Mouse (Mus musculus) neural tube, embryonic 10.5 days (tissue): ENCODE measurements at regions not wholly inside any gene's neighbourhood (a gene's known extent, or its start where the extent isn't known, plus 50 kb on each side); places are given as distances from the start of the nearest gene placed in this dataset.

ENCODE experiments used
- DNase-seq: peaks from one replicate; pipeline ENCODE4 v3.0.0-alpha.2; 2017; ENCODE audit warnings: low spot score; ENCODE audit errors: extremely low spot score

DNA sequence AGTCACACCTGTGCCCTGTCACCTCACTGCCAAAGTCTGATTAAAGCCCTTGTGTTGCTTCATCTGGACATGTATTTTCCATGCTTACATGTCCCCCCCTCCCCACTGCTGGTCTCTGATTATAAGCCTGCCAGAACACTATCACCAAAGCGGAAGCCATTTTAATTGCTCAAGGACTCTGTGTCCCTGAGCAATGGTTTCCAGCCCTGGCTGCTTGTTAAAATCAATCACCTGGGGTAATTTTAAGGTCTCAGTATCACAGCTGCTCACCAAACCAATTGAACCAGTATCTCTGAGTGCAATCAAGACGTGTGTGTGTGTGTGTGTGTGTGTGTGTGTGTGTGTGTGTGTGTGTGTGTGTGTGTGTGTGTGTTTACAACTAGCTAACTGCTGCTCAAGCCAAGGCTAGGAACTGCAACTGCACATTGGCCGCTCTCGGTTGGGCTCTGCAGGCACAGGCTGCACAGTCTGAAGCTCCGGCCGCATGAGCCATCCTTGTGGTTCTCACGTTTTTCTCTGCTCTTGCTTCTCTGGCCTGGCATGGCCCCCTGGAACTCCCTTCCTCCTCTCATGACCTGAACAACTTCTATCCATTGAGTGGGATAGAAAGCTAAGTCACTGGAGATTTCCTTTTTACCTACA, 96.3 kb upstream of the Arntl start:
- DNase-seq, result no peak

DNA sequence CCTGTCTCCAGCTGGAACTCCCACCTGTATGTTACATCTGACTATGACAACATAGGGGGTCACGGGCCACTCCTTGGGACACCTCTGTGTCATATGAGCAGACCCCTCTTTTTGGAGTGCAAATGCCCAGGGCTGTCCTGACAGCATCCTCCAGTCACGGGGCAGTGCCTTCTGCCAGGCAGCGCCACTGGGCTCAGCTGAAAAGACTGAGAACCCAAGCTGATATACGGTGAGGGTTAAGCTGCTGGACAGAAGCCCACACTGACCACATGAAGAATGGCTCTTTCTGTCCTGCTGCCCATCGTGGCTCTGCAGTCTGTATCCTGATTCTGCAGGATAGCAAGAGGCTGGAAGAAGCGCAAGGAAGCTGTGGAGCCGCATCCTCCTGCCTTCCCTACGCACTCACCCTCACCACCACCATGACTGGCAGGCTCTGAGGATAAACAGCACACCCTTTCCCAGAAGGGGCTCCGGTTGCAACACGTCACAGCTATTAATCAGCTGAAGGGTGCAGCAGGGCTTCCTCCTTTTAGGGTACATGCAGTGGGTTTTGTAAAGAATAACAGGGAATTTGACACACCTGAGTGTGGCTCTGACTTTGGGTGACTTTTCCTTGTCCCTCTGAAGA, 93.9 kb upstream of the Arntl start:
- DNase-seq, result no peak

DNA sequence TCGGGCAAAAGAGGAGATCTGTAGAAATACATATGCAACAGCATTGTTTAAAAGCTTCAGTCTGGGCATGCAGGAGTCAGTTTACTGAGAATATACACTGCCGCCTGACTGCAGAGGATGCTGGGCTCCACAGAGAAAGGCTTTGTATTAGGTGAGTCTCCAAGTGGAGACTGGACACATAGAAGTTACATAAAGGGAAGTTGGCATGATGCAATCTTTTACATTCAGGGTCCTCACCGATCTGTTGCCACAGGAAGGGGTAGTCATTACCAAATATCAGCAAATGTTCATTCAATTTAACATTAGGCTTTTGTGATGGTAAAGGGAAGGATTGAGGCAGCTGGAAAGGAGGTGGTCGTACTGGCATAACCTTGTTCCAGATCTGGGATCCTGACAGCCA, 89.7 kb upstream of the Arntl start:
- no peak for DNase-seq

DNA sequence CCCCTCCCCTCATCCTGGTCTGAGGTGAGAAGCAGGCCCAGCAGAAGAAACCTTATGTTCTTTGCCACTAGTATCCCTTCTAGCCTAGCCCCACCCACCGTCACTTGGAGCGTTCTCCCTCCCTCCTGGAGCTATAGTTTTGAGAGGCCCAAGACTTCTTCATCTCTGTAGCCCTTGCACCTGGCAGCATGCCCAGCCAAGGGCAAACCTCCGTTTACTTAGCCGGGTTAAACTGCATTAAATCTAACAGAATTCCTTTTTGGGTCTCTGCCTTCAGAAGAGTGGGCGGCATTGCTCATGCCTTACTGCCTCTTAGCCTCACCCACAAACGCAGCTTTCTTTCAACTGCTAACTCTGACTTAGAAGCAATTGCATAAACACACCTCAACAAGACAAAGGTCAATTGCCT, 85.3 kb upstream of the Arntl start:
- no peak for DNase-seq

DNA sequence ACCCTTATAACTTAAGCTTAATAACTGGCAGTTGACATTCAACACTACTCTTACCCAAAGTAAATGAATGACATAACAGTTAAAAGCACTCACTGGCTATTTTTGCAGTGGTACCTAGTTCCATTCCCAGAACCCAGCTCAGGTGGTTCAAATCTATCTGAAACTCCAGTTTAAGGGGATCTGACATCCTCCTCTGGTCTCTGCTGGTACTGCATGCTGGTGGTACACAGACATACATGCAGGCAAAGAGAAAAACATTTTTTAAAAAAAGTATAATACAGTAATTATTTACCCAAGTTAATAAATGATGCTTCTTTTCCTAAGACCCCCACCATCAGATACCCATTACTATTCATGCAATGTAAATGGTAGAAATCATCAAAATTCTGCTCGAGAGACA, 81.3 kb upstream of the Arntl start:
- DNase-seq, result no peak

DNA sequence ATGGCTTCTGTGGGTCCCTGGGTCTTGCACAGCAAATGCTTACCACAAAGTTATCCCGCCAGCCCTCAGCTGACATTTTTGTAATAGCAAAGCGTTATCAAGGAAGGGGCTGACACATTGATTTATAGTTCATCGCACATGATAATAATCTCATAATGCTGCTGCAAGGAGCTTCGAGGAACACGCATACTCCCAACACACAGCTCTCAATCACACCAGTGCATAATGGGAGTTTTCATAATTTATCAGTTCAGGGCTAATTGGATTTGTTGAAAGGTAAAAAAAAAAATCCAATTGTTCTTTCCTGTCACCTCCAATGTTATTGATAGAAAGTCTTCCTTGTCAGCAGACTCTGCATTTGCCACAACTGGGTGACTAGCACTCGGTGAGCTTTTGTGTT, 76.7 kb upstream of the Arntl start:
- DNase-seq, result no peak

DNA sequence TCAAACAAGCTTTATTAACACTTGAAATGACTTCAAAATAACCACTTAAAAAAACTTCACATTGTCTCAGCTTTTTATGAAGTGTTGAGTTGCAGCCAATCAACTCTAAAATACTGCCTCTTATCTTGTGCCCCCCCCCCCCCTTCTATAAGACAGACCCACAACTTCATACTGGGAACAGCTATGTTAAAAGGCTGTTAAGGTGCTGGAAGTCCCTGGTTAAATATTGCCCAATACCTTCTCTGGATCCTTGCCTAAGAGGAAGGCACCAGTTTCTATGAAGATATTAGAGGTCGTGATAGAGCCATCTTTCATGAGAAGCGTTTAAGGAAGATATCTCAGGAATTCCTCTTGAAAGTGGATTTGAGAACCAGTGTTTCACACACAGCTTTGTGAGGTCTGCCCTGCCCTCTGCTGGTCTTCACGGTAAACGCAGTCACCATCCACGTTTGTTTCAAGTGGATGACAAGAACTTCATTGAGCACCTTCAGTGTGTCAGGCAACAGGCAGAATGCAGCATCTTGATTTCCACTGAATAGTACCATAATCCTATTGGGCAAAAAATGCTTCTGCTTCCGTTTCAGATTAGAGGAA, 75.2 kb upstream of the Arntl start:
- DNase-seq, result peak; percentile 76

DNA sequence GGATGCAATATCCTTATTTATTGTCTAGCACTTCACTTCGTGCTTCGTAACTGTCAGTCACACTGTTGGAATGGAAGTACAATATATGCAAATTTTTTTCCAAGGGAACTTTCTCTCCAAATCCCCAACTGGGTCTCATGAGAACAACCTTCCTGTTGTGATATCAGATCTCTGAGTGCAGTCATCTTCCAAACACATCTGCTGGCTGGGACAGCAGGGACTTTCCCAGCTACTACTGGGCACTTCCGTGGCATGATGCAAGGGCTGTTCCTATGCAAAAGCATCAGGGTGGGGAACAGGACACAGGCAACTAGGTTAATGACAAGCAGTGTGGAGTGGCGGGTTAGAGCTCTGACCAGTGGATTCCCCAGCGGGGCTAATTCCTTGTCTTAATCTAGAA, 73.4 kb upstream of the Arntl start:
- no peak for DNase-seq

DNA sequence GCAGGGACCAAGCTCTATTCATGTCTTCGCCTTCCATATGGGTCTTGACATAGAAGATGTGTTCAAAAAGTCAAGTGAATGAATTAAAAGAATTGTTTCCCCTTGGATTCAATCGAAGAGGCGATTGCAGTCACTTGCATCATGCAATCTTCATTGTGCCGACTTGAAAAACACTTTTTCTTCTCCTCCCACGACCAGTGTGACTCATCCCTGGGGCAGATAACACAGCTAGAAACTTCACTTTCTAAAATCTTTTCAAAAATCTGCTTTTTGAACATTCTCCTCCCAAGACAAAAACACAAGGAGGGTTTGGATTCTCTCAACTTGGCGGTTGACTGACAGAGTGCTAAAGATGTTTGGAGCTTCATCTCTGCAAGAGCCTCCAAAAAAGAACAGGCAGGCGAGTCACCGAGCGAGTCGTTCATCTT, 67.2 kb upstream of the Arntl start:
- no peak for DNase-seq

DNA sequence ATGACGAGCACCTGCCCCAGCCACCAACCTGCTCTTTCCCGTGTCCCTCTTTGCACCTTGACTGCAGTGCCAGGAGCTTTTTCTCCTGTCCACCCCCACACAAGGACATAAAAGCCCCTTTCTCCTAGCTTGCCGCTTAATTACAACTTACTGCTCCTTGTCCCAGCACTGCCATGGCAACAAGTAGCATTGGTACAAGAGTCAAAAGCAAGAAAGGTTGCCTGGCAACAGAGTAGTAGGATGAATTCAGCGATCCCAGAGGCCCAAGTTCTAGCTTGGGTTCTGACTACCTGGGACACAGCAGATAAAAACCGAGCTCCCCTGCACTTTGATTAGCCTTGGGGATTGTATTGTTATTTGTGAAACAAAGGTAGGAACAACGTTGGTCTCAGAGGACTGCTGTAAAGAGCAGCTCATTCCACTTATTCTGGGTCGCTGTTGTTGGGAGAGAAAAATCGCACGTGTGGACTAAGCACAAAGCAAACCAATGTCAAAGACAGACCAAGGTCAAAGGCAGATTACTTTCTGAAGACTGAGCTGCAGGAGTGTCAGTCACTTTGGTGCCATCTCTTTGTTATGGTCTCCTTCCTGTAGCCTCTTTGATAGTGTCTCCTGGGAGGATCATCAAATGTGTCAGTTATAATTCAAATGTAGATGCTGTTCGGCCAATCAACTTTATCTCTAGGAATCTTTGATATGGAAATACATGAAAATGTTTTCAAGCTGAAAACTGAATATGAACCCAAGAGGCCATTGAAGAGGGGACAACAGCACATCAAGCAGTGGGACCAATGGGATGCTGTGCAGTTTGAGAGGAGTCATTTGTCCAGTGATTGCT, 65.2 kb upstream of the Arntl start:
- no peak for DNase-seq

DNA sequence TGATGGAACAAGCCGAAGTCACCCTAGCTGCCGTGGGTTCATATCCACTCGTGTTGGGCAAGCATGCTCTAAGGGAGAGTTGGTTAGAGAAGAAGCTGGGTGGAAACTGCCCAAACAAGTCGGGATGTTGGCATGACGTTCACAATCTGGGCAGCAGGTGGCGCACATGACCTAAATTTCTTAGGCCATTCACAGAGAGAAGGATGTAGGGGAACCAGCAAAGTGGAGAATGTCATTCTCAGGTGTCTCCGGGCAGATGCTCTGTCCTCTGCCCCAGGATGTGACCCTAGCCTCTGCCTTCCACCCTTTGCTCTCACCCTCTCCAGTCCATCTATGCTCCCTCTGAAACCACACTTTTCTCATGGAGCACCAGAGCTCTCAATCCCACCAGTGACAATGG, 63.7 kb upstream of the Arntl start:
- peak; percentile 87 for DNase-seq

DNA sequence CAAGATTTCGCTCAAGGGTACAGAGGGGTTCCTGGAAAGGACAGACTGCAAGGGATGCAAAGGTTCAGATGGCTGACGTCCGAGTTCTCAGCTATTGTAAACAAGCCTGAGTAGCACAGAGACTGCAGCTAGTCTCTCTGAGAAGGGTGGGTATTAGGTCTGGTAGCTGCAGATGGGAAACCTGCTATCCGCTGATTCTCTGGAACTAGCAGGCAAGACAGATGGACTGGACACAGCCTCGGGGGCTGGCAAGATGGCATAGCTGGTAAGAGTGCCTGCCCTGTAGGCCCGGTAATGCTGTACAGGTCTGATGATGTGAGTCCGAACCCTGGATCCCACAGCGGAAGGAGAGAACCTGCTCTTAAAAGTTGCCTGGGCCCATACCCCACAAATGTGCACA, 62.2 kb upstream of the Arntl start:
- DNase-seq, result no peak

DNA sequence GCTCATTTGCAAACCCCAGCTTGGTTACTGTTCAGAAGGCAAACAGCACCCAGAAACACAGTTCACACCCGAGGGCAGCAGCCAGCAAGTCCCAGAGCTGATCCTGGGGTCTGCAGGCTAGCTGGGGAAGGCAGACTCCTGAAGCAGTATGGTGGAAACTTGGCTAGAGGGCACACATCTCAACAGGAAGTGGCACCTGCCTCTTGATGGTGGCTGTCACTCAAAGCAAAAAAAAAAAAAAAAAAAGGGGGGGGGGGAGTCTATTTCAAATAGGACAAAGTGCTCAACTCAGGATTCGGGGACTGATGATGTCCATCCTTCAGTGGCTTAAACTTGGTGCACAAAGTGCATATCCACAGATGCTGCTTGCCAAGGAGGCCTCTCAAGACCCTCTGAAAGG, 61.2 kb upstream of the Arntl start:
- no peak for DNase-seq

DNA sequence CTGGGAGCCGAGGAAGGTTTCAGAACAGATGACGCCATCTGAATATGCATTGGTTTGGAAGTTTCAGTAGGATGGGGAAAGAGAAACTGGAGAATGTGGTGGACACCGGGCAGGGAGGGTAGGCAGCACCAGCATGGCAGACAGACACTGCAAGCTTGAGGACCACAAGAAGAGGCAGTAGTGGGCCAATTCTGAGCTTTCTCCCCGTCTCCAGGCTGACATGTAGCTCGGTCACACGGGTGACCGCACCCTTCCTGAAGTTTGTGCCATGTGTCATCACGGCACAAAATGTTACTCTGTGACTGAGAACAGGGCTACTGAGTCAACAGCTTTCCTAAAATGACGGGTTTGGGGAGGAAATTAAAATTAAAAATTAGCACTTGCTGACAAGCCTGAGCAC, 60.7 kb upstream of the Arntl start:
- no peak for DNase-seq

DNA sequence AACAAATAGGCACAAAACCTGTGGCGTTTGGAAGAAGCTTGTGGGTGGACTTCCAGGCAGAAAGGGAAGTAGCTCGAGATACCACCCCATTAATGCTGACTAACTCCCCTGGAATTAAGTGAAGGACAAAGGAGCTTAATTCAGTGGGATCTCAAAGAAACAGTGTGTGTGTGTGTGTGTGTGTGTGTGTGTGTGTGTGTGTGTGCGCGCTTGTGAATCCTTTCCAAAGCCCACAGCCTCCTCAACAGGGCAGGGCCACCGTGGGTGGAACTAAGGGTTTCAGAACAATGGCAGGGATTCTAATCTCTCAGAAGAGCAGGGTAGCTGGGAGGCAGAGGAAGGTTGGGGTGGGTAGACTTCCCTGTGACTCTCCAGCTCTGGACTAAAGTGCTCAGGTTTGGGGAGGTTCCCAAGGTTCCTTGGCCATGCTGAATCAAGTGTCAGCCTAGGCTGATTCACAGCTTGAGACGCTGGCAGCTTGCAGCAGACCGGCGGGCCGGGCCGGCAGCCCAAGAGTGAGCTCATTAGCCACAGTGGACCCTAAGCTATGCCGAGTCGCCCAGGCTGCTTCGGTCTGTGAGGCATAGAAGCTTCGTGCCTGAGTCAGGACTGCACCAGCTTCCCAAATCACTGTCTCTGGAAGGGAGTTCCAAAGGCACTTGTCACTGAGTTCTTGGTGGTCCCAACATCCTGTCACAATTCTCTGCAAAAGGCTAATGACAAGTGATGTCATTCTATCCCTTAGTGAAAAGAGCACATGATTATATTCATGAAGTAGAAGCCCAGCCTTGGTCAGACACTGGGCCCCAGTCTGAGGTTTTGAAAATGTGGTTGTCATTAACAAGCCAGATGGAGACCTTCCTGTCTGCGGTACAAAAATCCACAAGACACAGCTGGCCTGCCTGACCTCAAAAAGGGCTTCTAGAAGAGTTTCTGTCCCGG, 59.6 kb upstream of the Arntl start:
- peak; percentile 32 for DNase-seq

DNA sequence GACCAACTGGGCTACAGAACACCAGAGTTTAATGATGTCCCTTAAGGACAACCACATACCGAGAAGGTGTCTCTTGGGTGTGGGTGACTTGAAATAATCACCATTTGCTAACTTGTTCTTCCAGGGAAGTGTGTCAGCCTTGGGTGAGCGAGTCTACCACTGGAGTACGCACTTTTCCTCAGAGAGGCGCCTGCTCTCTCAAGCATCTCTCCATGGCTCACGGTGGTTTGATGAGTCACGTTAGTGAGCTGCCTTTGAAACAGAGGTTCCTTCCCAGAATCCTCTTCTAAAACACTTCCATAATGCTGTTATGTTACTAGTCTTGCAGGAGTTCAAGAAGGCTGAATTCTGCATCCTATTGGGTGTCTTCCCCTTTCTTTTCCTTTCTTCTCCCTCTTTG, 58.6 kb upstream of the Arntl start:
- DNase-seq, result no peak

DNA sequence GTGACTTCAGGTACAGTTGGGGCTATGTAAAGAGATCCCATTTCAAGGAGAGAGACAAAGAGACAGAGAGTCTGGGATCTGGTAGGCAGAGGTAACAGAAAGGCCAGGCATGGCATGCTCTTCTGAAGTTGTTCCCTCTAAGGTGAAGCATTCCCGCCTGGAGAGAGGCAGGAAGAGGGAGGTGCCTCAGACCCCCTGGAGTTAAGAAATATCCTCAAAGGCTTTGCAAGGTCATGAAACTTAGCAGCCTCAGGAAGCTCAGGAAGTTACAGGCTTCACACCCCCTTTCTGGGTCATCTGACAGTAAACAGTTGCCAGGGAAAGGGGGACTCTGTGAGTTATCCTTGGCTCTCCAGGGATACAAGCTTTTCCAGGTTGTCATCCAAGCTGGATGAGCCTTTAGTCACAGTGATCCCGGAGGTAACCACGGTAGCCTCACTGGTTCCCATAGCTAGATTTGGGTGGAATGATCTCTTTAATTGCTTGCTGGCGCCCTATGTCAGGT, 57.2 kb upstream of the Arntl start:
- no peak for DNase-seq

DNA sequence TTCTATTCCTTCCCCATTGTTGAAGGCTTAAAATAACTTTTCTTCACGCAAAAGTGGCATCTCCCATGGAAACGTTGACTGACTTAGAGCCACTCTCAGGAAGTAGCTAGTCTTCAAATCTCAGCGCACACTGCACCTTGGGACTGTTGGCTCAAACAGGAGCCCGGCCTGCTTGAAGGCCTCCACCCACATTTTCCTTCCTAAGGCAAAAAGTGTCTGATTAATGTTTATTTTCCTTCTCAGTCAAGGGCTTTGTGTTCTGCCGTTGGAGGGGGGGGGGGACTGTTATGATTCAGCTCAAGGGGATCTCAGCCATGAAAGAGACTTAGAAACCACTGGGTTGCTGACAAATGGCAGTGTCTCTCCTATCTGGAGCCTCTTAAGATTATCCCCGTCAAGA, 56.5 kb upstream of the Arntl start:
- DNase-seq, result no peak

DNA sequence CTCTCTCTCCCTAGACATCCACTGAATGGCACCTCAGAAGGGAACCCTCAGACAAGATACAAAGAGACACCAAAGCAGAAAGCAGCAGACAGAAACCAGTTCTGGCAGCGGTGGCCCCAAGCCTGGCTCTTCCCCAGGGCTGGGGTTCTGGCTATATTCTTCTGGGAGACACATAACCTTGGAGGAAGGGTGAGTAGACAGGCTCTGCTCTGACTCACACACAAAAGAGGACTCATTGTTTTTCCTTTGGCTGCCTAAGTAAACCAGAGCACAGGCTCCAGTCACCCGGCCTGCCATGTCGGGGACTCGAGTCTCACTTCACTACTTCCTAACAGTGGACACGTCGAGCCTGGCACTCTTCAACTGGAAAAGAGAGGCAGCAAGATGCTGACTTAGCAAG, 55.8 kb upstream of the Arntl start:
- no peak for DNase-seq

DNA sequence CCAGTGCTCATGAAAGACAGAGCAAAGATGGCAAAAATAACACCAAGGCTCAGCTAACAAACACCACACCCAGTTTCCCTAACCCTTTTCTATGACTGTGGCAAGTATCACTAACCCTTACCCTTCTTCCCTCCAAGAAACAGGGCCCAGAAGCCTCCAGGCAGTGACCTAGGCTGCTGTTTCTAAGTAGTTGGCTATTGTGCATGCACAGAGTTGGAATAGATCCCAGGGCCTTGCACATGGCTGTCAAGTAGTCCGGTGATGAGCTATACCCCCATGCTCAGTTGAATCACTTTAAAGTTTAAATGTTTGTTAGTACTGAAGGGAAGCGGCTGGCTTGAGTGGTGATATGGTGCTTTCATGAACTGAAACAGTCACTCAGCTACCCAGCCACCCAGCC, 53.9 kb upstream of the Arntl start:
- no peak for DNase-seq

DNA sequence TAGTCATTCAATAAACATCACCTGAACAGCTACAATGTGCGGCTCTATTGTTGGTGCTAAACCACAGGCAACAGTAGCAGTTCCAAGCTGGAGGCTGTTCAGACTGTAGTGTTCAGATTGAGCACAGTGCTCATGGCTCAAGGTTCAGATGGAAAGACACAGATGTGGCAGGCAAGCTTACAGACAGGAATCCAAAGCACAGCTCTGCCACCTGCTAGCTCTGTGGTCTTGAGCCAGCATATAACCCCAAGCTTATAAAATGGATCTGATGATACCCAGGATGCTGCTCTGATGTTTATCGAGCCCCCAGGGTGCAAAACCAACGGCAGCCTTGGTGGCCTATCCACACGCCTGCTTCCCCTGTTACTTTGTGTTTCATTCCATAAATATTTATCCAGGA, 53.2 kb upstream of the Arntl start:
- DNase-seq, result no peak
